In genomic region chr12:29211946-29212345, GRCm38 (mm10) we compare ENCODE assay signal across 24 mouse cellular contexts.
DNase-seq lines count a peak whose midpoint lies in the region; ATAC-seq and TF ChIP-seq lines count a peak whose summit lies in the region.
"Had no signal": no experiment of that assay in that cellular context is flagged by ENCODE, and none has a peak within 500 bp of the region (broad histone marks: within the 10 kb centered on the region; RNA-seq: fewer than 3 reads in every experiment).

No protein-coding gene starts in this region.

- no peak for TF ChIP-seq CTCF in kidney, adult 2 months (conservative IDR thresholded peaks at IDR 0.05; ENCODE audit: insufficient read depth, insufficient read length, low read depth, low read length)

- TF ChIP-seq POLR2A in kidney, adult 2 months (IDR thresholded peaks at IDR 0.05; ENCODE audit: low read depth, low read length) = no peak

- no peak overlapping the region for H3K4me2 ChIP-seq in kidney, embryonic 15.5 days
- H3K4me2 ChIP-seq: embryonic facial prominence, embryonic 12.5 days; forebrain, embryonic 13.5 days; forebrain, embryonic 15.5 days had no signal

- no peak overlapping the region for H3K9ac ChIP-seq in kidney, embryonic 15.5 days
- H3K9ac ChIP-seq: embryonic facial prominence, embryonic 12.5 days; forebrain, embryonic 13.5 days; forebrain, embryonic 15.5 days had no signal

- 46% methylated on average over 3 of the region's 3 CpGs for WGBS in kidney, adult 2 months
- WGBS in kidney, embryonic 15.5 days = 67% methylated on average over 3 of the region's 3 CpGs

- no peaks in the 10 kb centered on the region for H3K9me3 ChIP-seq in kidney, embryonic 15.5 days (replicated peaks)
- H3K9me3 ChIP-seq: embryonic facial prominence, embryonic 10.5 days; embryonic facial prominence, embryonic 12.5 days; forebrain, embryonic 13.5 days; forebrain, embryonic 15.5 days had no signal

- H3K27me3 ChIP-seq in kidney, adult 2 months (replicated peaks; ENCODE audit: control insufficient read depth, insufficient read depth, low read length) = no peaks in the 10 kb centered on the region
- H3K27me3 ChIP-seq in kidney, embryonic 15.5 days = no peaks in the 10 kb centered on the region
- H3K27me3 ChIP-seq: CH12.LX; embryonic facial prominence, embryonic 12.5 days; forebrain, embryonic 13.5 days; forebrain, embryonic 15.5 days; Patski had no signal

- ATAC-seq in kidney, embryonic 15.5 days (replicated peaks; ENCODE audit: low FRiP score) = no peak
- ATAC-seq: activated CD4-positive, CD25-positive, alpha-beta regulatory T cell, adult 4 months; CD4-positive, CD25-positive, alpha-beta regulatory T cell, adult 4 months; forebrain, embryonic 13.5 days; forebrain, embryonic 15.5 days; Patski had no signal

- H3K4me3 ChIP-seq in kidney, adult 2 months (ENCODE audit: insufficient read depth, low read depth, low read length) = no peak overlapping the region
- no peak overlapping the region for H3K4me3 ChIP-seq in kidney, embryonic 15.5 days (replicated peaks)
- H3K4me3 ChIP-seq: embryonic facial prominence, embryonic 10.5 days; embryonic facial prominence, embryonic 12.5 days; forebrain, embryonic 13.5 days; forebrain, embryonic 15.5 days had no signal

- no peaks in the 10 kb centered on the region for H3K36me3 ChIP-seq in kidney, adult 2 months (ENCODE audit: control insufficient read depth, insufficient read depth, low read length)
- no peaks in the 10 kb centered on the region for H3K36me3 ChIP-seq in kidney, embryonic 15.5 days
- H3K36me3 ChIP-seq: embryonic facial prominence, embryonic 10.5 days; embryonic facial prominence, embryonic 12.5 days; forebrain, embryonic 15.5 days; G1E had no signal

- H3K27ac ChIP-seq in kidney, adult 2 months (ENCODE audit: insufficient read depth, low read depth, low read length) = no peak overlapping the region
- H3K27ac ChIP-seq in kidney, embryonic 15.5 days = no peak overlapping the region
- H3K27ac ChIP-seq: embryonic facial prominence, embryonic 10.5 days; embryonic facial prominence, embryonic 12.5 days; forebrain, embryonic 13.5 days; forebrain, embryonic 15.5 days had no signal

- H3K4me1 ChIP-seq in kidney, adult 2 months (ENCODE audit: control insufficient read depth, insufficient read depth, low read length) = no peaks in the 10 kb centered on the region; the same call in 1 of the 2 replicates
- H3K4me1 ChIP-seq in kidney, embryonic 15.5 days = no peaks in the 10 kb centered on the region
- H3K4me1 ChIP-seq: embryonic facial prominence, embryonic 10.5 days; embryonic facial prominence, embryonic 12.5 days had no signal

- peak; percentile 79 for DNase-seq in kidney, adult 2 months
- peak; percentile 81 for DNase-seq in kidney, adult 9 months
- no peak for DNase-seq in kidney, adult 11 months
- peak; percentile 21 to 32 for DNase-seq in kidney, postnatal 36 days
- DNase-seq in kidney, postnatal 10 days = no peak
- DNase-seq: adrenal gland, adult 8-10 months; adrenal gland, postnatal 14 days; adrenal gland, postnatal 36 days; B cell, adult 2 months; cerebellum, adult 11-12 months; cerebellum, adult 2 months; cerebellum, adult 9-10 months; cerebellum, postnatal 10 days; cerebellum, postnatal 25 days had no signal

Comparison
In these comparisons a context has a peak if more than half of its experiments do, and no peak if none do; other contexts are left out.
1. DNase-seq: peak in kidney, adult 2 months (single experiment), kidney, adult 9 months (single experiment) and kidney, postnatal 36 days (2 of 2); none in kidney, adult 11 months (single experiment) and kidney, postnatal 10 days (single experiment).